Mouse (Mus musculus) heart, embryonic 11.5 days (tissue): ENCODE results near the gene Atl3. TPM values are rescaled to one million over a fixed set of nuclear protein-coding genes. Genes with fewer than 3 reads are reported as not detected.

Experiments used
- ATAC-seq: fragments of 200-750 bp; cut with Nextera tagmentation; replicated peaks from 2 replicates; pipeline ENCODE4 v1.8.0; 2017; ENCODE audit warnings: moderate library complexity; ENCODE audit not compliant: insufficient number of reproducible peaks, low FRiP score, low TSS enrichment
- H3K27ac ChIP-seq: fragments of 300-500 bp; sonication (generic); 2 replicates; pipeline ENCODE4 v1.5.1; 2014; ENCODE audit warnings: mild to moderate bottlenecking, low read depth, low read length
- H3K27me3 ChIP-seq: fragments of 300-500 bp; sonication (generic); 2 replicates; pipeline ENCODE4 v1.6.1; 2014; ENCODE audit warnings: mild to moderate bottlenecking, low read length, mixed read lengths; ENCODE audit not compliant: control insufficient read depth, insufficient read depth
- H3K36me3 ChIP-seq: fragments of 300-500 bp; sonication (generic); 2 replicates; pipeline ENCODE4 v1.6.1; 2014; ENCODE audit warnings: mild to moderate bottlenecking, low read length, moderate library complexity, mixed read lengths; ENCODE audit not compliant: control insufficient read depth, insufficient read depth
- H3K4me1 ChIP-seq: fragments of 300-500 bp; sonication (generic); 2 replicates; pipeline ENCODE4 v1.6.1; 2014; ENCODE audit warnings: low read length; ENCODE audit not compliant: control insufficient read depth, insufficient read depth
- H3K4me2 ChIP-seq: fragments of 300-500 bp; sonication (generic); 2 replicates; pipeline ENCODE4 v1.6.1; 2014; ENCODE audit warnings: mild to moderate bottlenecking, moderate library complexity
- H3K4me3 ChIP-seq: fragments of 300-500 bp; sonication (generic); 2 replicates; pipeline ENCODE4 v1.5.1; 2014; ENCODE audit warnings: low read depth, low read length
- H3K9ac ChIP-seq: fragments of 300-500 bp; sonication (generic); 2 replicates; pipeline ENCODE4 v1.6.1; 2014; ENCODE audit warnings: mild to moderate bottlenecking, low read depth, low read length, moderate library complexity
- H3K9me3 ChIP-seq: fragments of 300-500 bp; sonication (generic); replicated peaks from 2 replicates; pipeline ENCODE4 v1.6.1; 2016; ENCODE audit warnings: low read length; ENCODE audit not compliant: control insufficient read depth
- WGBS: fragments of 180-500 bp; shearing (Covaris S2); extraction: QIAGEN DNeasy Blood & Tissue Kit; methylation state at CpG from one replicate; pipeline ENCODE4 v1.1.7; 2014; ENCODE audit not compliant: insufficient replicate concordance; 5-methylcytosine and 5-hydroxymethylcytosine counted together
- polyA plus RNA-seq: library from polyadenylated mRNA; unstranded; fragments of >200 nt; fragmentation: Nextera tagmentation; extraction: Ambion mirVana; gene quantifications from 2 replicates; pipeline ENCODE4 v1.2.1, GENCODE M21; 2014

Atl3 gene
- polyA plus RNA-seq, 1 experiment from 2014 or later, result 9.5 TPM

DNA sequence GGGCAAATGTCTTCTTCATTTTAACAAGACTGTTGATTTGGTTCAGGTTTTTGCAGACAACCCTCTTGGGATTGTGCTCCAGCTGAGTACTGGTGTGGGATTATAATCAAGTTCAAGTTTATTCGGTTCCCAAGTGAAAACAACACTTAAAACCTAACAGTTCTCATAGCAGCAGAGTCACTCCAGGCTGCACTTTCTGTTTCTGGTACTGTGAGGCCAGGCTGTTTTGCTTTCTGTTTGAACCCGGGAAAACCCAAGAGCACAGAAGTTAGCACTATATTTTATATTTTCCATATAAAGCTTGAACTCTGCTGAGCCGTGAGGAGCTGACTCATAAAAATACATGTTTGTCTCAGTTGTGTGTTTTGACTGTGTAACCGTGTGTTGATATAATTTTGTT lies 64.8 kb downstream of the Atl3 start:
- H3K4me2 ChIP-seq, result peak overlapping the region; percentile 77
- H3K4me1 ChIP-seq, result no peaks in the 10 kb centered on the region
- H3K9ac ChIP-seq, result peak overlapping the region; percentile 77; the same call in 1 of the 2 replicates
- WGBS, result 77% methylated on average over 4 of the region's 4 CpGs
- no peaks in the 10 kb centered on the region; the same call in 1 of the 2 replicates for H3K36me3 ChIP-seq
- peak overlapping the region; percentile 60 for H3K4me3 ChIP-seq
- no peaks in the 10 kb centered on the region for H3K27me3 ChIP-seq
- H3K9me3 ChIP-seq, result no peaks in the 10 kb centered on the region
- ATAC-seq, result no peak
- H3K27ac ChIP-seq, result no peak overlapping the region

DNA sequence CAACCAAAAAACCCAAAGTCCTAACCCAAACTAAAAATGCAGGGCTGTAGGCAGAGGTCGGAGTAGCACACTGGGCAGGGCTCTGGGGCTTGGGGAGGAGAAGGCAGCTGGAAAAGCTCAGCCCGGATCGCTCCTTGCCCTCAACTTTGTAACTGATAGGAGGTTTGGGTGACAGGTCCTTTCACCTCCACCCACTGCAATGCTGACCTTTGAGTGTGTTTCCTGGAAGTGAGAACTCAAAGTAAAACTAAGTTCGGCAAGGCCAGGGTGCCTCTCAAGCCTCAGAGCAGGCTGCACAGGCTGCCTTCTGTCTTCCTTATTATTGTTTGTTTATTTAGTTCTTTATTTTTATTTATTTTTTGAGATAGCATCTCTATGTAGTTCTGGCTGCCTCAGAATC lies 66.1 kb downstream of the Atl3 start:
- H3K4me3 ChIP-seq, result no peak overlapping the region
- no peak for ATAC-seq
- no peaks in the 10 kb centered on the region; the same call in 1 of the 2 replicates for H3K36me3 ChIP-seq
- no peak overlapping the region for H3K27ac ChIP-seq
- H3K9ac ChIP-seq, result no peak overlapping the region
- H3K4me2 ChIP-seq, result no peak overlapping the region; the same call in 1 of the 2 replicates
- H3K27me3 ChIP-seq, result no peaks in the 10 kb centered on the region
- 33% methylated on average over 4 of the region's 4 CpGs for WGBS
- H3K4me1 ChIP-seq, result no peaks in the 10 kb centered on the region
- no peaks in the 10 kb centered on the region for H3K9me3 ChIP-seq

DNA sequence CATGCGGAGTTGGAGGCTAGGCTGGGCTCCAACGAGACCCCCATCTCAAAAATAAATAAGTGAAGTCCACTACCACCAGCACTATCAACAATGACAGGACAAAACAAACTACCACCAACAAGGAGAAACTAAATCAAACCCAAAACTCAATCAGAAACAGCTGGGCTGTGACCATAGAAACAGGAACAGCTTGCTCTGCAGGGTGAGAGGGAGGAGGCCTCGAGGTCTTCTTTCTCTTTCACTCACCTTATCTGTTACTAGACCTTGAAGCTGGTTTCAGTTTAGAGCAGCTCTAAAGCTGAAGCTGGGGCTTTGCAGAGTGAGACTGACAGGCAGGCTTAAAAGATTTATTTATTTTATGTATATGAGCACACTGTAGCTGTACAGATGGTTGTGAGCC lies 67.6 kb downstream of the Atl3 start:
- no peak overlapping the region for H3K4me2 ChIP-seq
- H3K9me3 ChIP-seq, result no peaks in the 10 kb centered on the region
- H3K4me3 ChIP-seq, result no peak overlapping the region
- no peaks in the 10 kb centered on the region for H3K27me3 ChIP-seq
- no peaks in the 10 kb centered on the region; the same call in 1 of the 2 replicates for H3K36me3 ChIP-seq
- no peaks in the 10 kb centered on the region for H3K4me1 ChIP-seq
- no peak overlapping the region for H3K9ac ChIP-seq
- 50% methylated on average over 3 of the region's 3 CpGs for WGBS
- no peak overlapping the region for H3K27ac ChIP-seq
- ATAC-seq, result no peak

- Histone ChIP-seq H3K9ac (no peak overlapping the region), H3K27me3 (no peaks in the 10 kb centered on the region), H3K9me3 (no peaks in the 10 kb centered on the region), H3K36me3 (no peaks in the 10 kb centered on the region; the same call in 1 of the 2 replicates), H3K4me3 (no peak overlapping the region), H3K4me1 (no peaks in the 10 kb centered on the region), H3K27ac (no peak overlapping the region), H3K4me2 (no peak overlapping the region)
- 72% methylated on average over 10 of the region's 10 CpGs for WGBS
- no peak for ATAC-seq
These were observed 68.8 kb downstream of the Atl3 start for GRCm38 (mm10) chr19:7562601-7563129.

DNA sequence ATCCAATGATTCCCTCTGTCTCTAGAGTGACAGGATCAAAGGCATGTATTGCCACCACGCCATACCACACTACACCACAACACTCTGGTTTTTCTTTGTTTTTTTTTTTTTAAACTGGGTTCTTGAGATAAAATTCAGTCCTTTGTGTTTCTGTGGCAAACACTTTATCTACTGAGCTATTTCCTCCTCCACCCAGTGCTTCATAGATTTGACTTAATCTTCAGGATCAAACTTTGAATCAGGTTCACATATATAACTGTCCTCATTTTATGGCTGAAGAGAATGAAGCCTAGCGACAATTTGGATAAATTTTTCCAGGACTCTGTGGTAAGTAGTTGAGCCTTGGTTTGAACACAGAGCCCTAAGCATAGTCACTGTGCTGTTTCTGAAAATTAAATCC lies 69.8 kb downstream of the Atl3 start:
- WGBS, result 65% methylated on average over 2 of the region's 2 CpGs
- Histone ChIP-seq H3K27ac (no peak overlapping the region), H3K9me3 (no peaks in the 10 kb centered on the region), H3K27me3 (no peaks in the 10 kb centered on the region), H3K4me1 (no peaks in the 10 kb centered on the region; the same call in 1 of the 2 replicates), H3K4me2 (no peak overlapping the region), H3K36me3 (no peaks in the 10 kb centered on the region; the same call in 1 of the 2 replicates), H3K9ac (no peak overlapping the region), H3K4me3 (no peak overlapping the region)
- no peak for ATAC-seq

- H3K4me2 ChIP-seq, result no peak overlapping the region
- WGBS, result 93% methylated on average over 1 of the region's 1 CpGs
These were observed 70.6 kb downstream of the Atl3 start for GRCm38 (mm10) chr19:7564457-7564856.

GRCm38 (mm10) chr19:7566826-7567225 lies 73.0 kb downstream of the Atl3 start:
- H3K9ac ChIP-seq, result no peak overlapping the region
- WGBS, result 74% methylated on average over 3 of the region's 3 CpGs
- H3K9me3 ChIP-seq, result no peaks in the 10 kb centered on the region
- no peaks in the 10 kb centered on the region for H3K27me3 ChIP-seq
- ATAC-seq, result no peak
- H3K4me2 ChIP-seq, result no peak overlapping the region
- no peak overlapping the region for H3K4me3 ChIP-seq
- no peaks in the 10 kb centered on the region for H3K36me3 ChIP-seq
- no peaks in the 10 kb centered on the region; the same call in 1 of the 2 replicates for H3K4me1 ChIP-seq
- no peak overlapping the region for H3K27ac ChIP-seq

More at GRCm38 (mm10) chr19:7564457-7564856, 70.6 kb downstream of the Atl3 start:
- Histone ChIP-seq H3K36me3 (no peaks in the 10 kb centered on the region; the same call in 1 of the 2 replicates), H3K4me1 (no peaks in the 10 kb centered on the region; the same call in 1 of the 2 replicates), H3K9me3 (no peaks in the 10 kb centered on the region), H3K27ac (no peak overlapping the region), H3K9ac (no peak overlapping the region), H3K27me3 (no peaks in the 10 kb centered on the region), H3K4me3 (no peak overlapping the region)
- no peak for ATAC-seq

DNA sequence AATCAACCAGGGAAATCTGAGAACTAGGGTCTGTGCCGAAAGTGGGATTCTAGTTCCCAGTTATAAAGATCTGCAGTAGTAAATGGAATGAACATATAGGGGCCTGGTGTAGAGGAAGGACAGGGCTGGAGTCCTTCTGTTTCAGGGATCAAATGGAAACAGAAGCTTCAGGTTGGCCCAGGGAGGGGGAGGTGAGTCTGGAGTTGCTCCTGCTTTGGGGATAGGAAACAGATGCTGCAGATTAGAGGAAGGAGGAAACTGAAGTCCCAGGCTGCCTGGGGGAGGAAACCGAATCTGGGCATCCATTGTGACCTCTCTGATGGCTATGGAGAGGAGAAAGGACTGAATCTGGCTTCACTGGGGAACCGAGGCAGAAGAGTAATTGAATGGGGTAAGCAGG lies 74.5 kb downstream of the Atl3 start:
- no peaks in the 10 kb centered on the region for H3K36me3 ChIP-seq
- H3K4me2 ChIP-seq, result no peak overlapping the region
- no peaks in the 10 kb centered on the region; the same call in 1 of the 2 replicates for H3K4me1 ChIP-seq
- H3K27me3 ChIP-seq, result no peaks in the 10 kb centered on the region
- no peak for ATAC-seq
- H3K9ac ChIP-seq, result no peak overlapping the region
- no peak overlapping the region for H3K27ac ChIP-seq
- 44% methylated on average over 3 of the region's 3 CpGs for WGBS
- H3K4me3 ChIP-seq, result no peak overlapping the region
- H3K9me3 ChIP-seq, result no peaks in the 10 kb centered on the region

DNA sequence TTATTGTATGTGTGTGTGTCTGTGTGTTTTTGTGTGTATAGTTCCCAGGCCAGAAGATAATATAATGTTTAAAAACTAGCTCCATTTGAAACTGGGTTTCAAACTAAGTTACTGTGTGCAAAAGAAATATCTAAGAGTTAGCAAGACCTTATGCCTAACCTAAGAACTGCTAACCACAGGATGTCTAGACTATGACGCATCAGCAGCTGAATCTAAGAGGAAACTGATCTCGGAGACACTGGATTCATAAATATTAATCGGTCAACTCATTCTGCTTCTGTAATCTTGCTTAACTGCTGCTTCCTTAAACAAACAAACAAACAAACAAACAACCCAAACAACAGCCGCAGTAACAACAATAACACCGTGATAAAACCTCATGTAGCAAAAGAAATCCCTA lies 75.8 kb downstream of the Atl3 start:
- WGBS, result 87% methylated on average over 5 of the region's 5 CpGs
- Histone ChIP-seq H3K4me3 (no peak overlapping the region), H3K4me2 (no peak overlapping the region), H3K4me1 (no peaks in the 10 kb centered on the region; the same call in 1 of the 2 replicates), H3K27me3 (no peaks in the 10 kb centered on the region), H3K36me3 (no peaks in the 10 kb centered on the region), H3K9ac (no peak overlapping the region), H3K27ac (no peak overlapping the region), H3K9me3 (no peaks in the 10 kb centered on the region)
- no peak for ATAC-seq
